Mouse (Mus musculus): Measurements from ENCODE around the gene Polr1c. TPM values are rescaled to one million over a fixed set of nuclear protein-coding genes. Genes with fewer than 3 reads are reported as not detected.

Polr1c gene
- total and polyA plus RNA-seq, 3 experiments, result 26.6 to 76.2 (median 64.1) TPM

DNA sequence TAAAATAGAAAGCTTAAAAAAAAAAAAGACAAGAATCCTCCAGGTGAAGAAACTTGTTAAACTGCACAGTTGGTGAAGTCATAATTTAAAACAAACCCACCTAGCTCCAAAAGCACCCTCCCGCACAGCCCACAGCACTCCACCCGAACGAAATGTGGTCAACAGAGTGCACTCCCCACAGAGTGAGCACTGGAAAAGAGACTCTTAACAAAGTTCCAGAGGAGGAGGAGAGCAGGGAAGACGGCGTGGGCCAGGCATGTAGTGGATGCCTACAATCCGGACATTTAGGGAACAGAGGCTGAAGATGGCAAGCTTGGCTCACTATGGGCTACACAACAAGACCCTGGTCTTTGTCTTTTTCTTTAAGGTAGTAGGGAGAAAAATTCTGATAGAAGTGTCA lies 27.2 kb upstream of the Polr1c start:
- Histone ChIP-seq H3K4me3 (ENCODE audit: low read depth, low read length) (no peak overlapping the region), H3K4me1 (ENCODE audit: insufficient read depth, low read depth, low read length) (peaks cover 15% of the 10 kb centered on the region), H3K36me3 (replicated peaks) (peaks cover 97% of the 10 kb centered on the region), H3K27me3 (ENCODE audit: insufficient read depth, low read length) (no peaks in the 10 kb centered on the region), H3K9me3 (replicated peaks) (no peaks in the 10 kb centered on the region)
- TF ChIP-seq TAL1 (conservative IDR thresholded peaks at IDR 0.05; ENCODE audit: low read depth, low read length) (no peak), POLR2AphosphoS5 (IDR thresholded peaks at IDR 0.05; ENCODE audit: insufficient replicate concordance, low read depth, low read length) (no peak), GATA1 (IDR thresholded peaks at IDR 0.05; ENCODE audit: borderline replicate concordance, low read length) (no peak), GATA2 (IDR thresholded peaks at IDR 0.05; ENCODE audit: borderline replicate concordance, low read depth, low read length) (no peak), CTCF (IDR thresholded peaks at IDR 0.05; ENCODE audit: low read depth, low read length) (no peak)
- DNase-seq (ENCODE audit: low spot score), result no peak
- no peak for ATAC-seq (ENCODE audit: extremely low read depth, insufficient number of reproducible peaks, low FRiP score, poor library complexity, severe bottlenecking)

DNA sequence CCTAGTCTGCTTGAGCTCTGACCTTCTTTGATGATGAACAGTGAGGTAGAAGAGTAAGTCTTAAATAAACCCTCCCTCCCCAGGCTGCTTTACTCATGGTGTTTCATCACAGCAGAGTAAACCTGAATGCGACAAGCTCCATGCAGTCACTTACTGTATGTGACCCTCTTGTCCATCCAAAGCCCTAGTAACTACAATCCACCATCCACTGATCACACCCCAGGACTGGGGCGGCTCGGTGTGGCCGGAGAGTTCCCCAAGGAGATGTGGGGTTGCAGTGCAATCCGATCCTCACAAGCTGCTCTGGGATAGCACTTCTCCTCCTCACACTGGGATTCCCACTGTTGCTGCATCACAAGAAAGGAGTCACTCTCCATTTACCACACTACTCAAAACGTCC lies 26.6 kb upstream of the Polr1c start:
- TF ChIP-seq GATA1 (IDR thresholded peaks at IDR 0.05; ENCODE audit: borderline replicate concordance, low read length) (no peak), POLR2AphosphoS5 (IDR thresholded peaks at IDR 0.05; ENCODE audit: insufficient replicate concordance, low read depth, low read length) (no peak), GATA2 (IDR thresholded peaks at IDR 0.05; ENCODE audit: borderline replicate concordance, low read depth, low read length) (no peak), CTCF (IDR thresholded peaks at IDR 0.05; ENCODE audit: low read depth, low read length) (no peak), TAL1 (conservative IDR thresholded peaks at IDR 0.05; ENCODE audit: low read depth, low read length) (no peak)
- H3K36me3 ChIP-seq (replicated peaks), result peaks cover 97% of the 10 kb centered on the region
- peaks cover 19% of the 10 kb centered on the region for H3K4me1 ChIP-seq (ENCODE audit: insufficient read depth, low read depth, low read length)
- no peaks in the 10 kb centered on the region for H3K27me3 ChIP-seq (ENCODE audit: insufficient read depth, low read length)
- ATAC-seq (ENCODE audit: extremely low read depth, insufficient number of reproducible peaks, low FRiP score, poor library complexity, severe bottlenecking) (no peak), DNase-seq (ENCODE audit: low spot score) (no peak)
- no peaks in the 10 kb centered on the region for H3K9me3 ChIP-seq (replicated peaks)
- H3K4me3 ChIP-seq (ENCODE audit: low read depth, low read length), result no peak overlapping the region

DNA sequence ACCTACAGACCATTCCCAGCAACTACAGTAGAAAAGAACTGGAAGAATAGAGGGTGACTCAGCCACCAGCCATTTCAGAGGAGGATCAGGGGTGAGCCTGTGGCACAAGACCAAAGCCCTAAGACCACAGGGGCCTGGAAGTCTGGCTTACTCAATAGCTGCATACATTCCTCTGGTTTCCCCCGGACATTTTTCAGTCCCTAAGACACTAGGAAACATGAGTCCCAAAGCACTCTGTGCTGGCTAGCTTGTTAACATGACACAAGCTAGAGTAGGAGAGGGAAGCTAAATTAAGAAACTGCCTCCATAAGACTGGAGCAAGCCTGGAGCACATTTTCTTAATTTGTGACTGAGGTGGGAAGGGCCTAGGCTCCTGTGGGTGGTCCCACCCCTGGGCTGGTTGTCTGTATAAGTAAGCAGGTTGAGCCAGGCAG lies 26.0 kb upstream of the Polr1c start:
- peaks cover 97% of the 10 kb centered on the region for H3K36me3 ChIP-seq (replicated peaks)
- no peaks in the 10 kb centered on the region for H3K9me3 ChIP-seq (replicated peaks)
- no peak for TF ChIP-seq POLR2AphosphoS5 (IDR thresholded peaks at IDR 0.05; ENCODE audit: insufficient replicate concordance, low read depth, low read length)
- no peak for TF ChIP-seq GATA1 (IDR thresholded peaks at IDR 0.05; ENCODE audit: borderline replicate concordance, low read length)
- TF ChIP-seq TAL1 (conservative IDR thresholded peaks at IDR 0.05; ENCODE audit: low read depth, low read length), result no peak
- TF ChIP-seq GATA2 (IDR thresholded peaks at IDR 0.05; ENCODE audit: borderline replicate concordance, low read depth, low read length), result no peak
- TF ChIP-seq CTCF (IDR thresholded peaks at IDR 0.05; ENCODE audit: low read depth, low read length), result no peak
- ATAC-seq (ENCODE audit: extremely low read depth, insufficient number of reproducible peaks, low FRiP score, poor library complexity, severe bottlenecking) (no peak), DNase-seq (ENCODE audit: low spot score) (no peak)
- no peaks in the 10 kb centered on the region for H3K27me3 ChIP-seq (ENCODE audit: insufficient read depth, low read length)
- H3K4me3 ChIP-seq (ENCODE audit: low read depth, low read length), result no peak overlapping the region
- peaks cover 15% of the 10 kb centered on the region for H3K4me1 ChIP-seq (ENCODE audit: insufficient read depth, low read depth, low read length)

DNA sequence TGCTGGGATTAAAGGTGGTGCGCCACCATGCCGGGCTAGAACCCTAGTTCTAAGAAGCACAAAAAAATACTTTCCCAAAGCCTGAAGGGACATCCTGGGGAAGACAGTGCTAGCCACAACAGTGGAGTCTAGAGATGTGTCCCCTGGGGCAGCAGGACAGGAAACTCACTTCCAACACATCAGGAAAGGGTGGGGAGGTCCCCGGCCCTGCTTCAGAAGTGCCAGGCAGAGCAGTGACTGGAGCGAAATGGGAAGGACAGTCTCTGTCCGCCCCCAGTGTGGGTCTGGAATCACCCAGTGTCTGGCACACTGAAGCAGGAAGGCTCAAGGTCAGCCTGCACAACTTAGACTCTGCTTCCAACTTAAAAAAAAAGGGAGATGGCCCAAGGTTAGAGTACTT lies 24.8 kb upstream of the Polr1c start:
- DNase-seq (ENCODE audit: low spot score) (no peak), ATAC-seq (ENCODE audit: extremely low read depth, insufficient number of reproducible peaks, low FRiP score, poor library complexity, severe bottlenecking) (no peak)
- H3K4me1 ChIP-seq (ENCODE audit: insufficient read depth, low read depth, low read length), result peaks cover 13% of the 10 kb centered on the region
- H3K9me3 ChIP-seq (replicated peaks), result no peaks in the 10 kb centered on the region
- TF ChIP-seq TAL1 (conservative IDR thresholded peaks at IDR 0.05; ENCODE audit: low read depth, low read length) (no peak), CTCF (IDR thresholded peaks at IDR 0.05; ENCODE audit: low read depth, low read length) (no peak), GATA2 (IDR thresholded peaks at IDR 0.05; ENCODE audit: borderline replicate concordance, low read depth, low read length) (no peak), GATA1 (IDR thresholded peaks at IDR 0.05; ENCODE audit: borderline replicate concordance, low read length) (no peak), POLR2AphosphoS5 (IDR thresholded peaks at IDR 0.05; ENCODE audit: insufficient replicate concordance, low read depth, low read length) (no peak)
- H3K4me3 ChIP-seq (ENCODE audit: low read depth, low read length), result no peak overlapping the region
- H3K36me3 ChIP-seq (replicated peaks), result peaks cover 96% of the 10 kb centered on the region
- no peaks in the 10 kb centered on the region for H3K27me3 ChIP-seq (ENCODE audit: insufficient read depth, low read length)

DNA sequence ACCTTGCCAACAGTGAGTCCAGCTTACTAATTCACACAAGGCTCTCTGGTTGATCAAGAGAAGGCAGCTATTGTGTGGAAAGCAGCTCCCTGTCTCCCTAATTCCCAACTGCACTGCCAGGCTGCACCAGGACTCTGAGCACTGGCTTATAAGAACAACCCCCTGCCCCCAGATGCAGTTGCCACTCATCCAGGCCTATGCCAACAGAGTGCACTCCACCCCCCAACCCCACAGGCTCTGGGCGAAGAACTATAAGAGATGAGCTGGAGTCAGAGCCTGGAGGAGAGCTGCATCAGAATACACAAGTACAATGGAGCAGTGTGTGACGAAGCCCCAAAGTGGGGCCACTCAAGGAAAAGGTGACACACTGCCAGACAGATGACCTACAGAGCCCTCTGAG lies 24.2 kb upstream of the Polr1c start:
- no peaks in the 10 kb centered on the region for H3K27me3 ChIP-seq (ENCODE audit: insufficient read depth, low read length)
- no peak for DNase-seq (ENCODE audit: low spot score)
- no peaks in the 10 kb centered on the region for H3K9me3 ChIP-seq (replicated peaks)
- peaks cover 96% of the 10 kb centered on the region for H3K36me3 ChIP-seq (replicated peaks)
- TF ChIP-seq GATA1 (IDR thresholded peaks at IDR 0.05; ENCODE audit: borderline replicate concordance, low read length) (no peak), TAL1 (conservative IDR thresholded peaks at IDR 0.05; ENCODE audit: low read depth, low read length) (no peak), GATA2 (IDR thresholded peaks at IDR 0.05; ENCODE audit: borderline replicate concordance, low read depth, low read length) (no peak), POLR2AphosphoS5 (IDR thresholded peaks at IDR 0.05; ENCODE audit: insufficient replicate concordance, low read depth, low read length) (no peak), CTCF (IDR thresholded peaks at IDR 0.05; ENCODE audit: low read depth, low read length) (no peak)
- no peak for ATAC-seq (ENCODE audit: extremely low read depth, insufficient number of reproducible peaks, low FRiP score, poor library complexity, severe bottlenecking)
- no peak overlapping the region for H3K4me3 ChIP-seq (ENCODE audit: low read depth, low read length)
- peaks cover 19% of the 10 kb centered on the region for H3K4me1 ChIP-seq (ENCODE audit: insufficient read depth, low read depth, low read length)

DNA sequence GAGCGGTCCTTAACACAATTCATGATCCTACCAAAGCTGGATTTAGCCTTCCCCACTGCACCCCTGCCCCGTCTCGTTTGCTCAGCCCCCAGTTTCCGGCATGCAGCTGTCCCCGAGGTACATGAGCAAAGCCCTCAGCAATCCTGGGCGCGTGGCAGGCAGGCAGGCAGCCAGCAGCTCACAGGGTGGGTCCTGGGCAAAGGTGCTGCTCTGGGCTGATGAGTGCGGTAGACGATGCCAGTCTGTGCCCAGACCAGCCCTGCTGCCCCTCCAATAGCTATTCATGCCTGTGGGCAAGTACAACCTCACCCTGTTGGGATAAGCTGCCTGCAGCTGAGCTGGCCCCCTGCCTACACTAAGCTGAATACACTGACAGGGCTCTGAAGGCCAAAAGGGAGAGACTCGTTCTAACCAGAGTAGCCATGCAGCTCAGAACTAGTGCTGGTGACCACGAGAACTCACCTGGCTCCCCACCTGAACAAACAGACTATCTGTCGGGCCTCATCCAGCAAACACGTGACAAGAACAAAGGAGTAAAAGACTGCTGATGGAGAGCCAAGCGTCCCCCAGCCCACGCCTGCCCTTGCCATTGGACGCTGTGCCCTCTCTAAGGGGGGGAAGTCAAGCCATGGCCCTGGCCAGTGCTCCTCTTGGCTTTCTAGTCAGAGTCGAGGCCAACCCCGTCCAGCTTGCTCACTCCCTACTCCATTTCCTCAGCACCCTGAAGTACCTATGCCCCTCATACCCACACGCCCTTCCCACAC lies 22.1 kb upstream of the Polr1c start:
- ATAC-seq (ENCODE audit: extremely low read depth, insufficient number of reproducible peaks, low FRiP score, poor library complexity, severe bottlenecking) (no peak), DNase-seq (ENCODE audit: low spot score) (no peak)
- Histone ChIP-seq H3K4me1 (ENCODE audit: insufficient read depth, low read depth, low read length) (peaks cover 21% of the 10 kb centered on the region), H3K9me3 (replicated peaks) (no peaks in the 10 kb centered on the region), H3K27me3 (ENCODE audit: insufficient read depth, low read length) (no peaks in the 10 kb centered on the region), H3K4me3 (ENCODE audit: low read depth, low read length) (no peak overlapping the region; the same call in 1 of the 2 replicates), H3K36me3 (replicated peaks) (peaks cover 97% of the 10 kb centered on the region)
- no peak for TF ChIP-seq CTCF (IDR thresholded peaks at IDR 0.05; ENCODE audit: low read depth, low read length)
- no peak for TF ChIP-seq TAL1 (conservative IDR thresholded peaks at IDR 0.05; ENCODE audit: low read depth, low read length)
- no peak for TF ChIP-seq GATA1 (IDR thresholded peaks at IDR 0.05; ENCODE audit: borderline replicate concordance, low read length)
- TF ChIP-seq GATA2 (IDR thresholded peaks at IDR 0.05; ENCODE audit: borderline replicate concordance, low read depth, low read length), result no peak
- no peak for TF ChIP-seq POLR2AphosphoS5 (IDR thresholded peaks at IDR 0.05; ENCODE audit: insufficient replicate concordance, low read depth, low read length)
